Mouse (Mus musculus): Measurements from ENCODE around the gene Fgr. TPM values are rescaled to one million over a fixed set of nuclear protein-coding genes. Genes with fewer than 3 reads are reported as not detected.

The Fgr gene
- polyA plus RNA-seq, 1 experiment from 2014 or later = 0.79 TPM

DNA sequence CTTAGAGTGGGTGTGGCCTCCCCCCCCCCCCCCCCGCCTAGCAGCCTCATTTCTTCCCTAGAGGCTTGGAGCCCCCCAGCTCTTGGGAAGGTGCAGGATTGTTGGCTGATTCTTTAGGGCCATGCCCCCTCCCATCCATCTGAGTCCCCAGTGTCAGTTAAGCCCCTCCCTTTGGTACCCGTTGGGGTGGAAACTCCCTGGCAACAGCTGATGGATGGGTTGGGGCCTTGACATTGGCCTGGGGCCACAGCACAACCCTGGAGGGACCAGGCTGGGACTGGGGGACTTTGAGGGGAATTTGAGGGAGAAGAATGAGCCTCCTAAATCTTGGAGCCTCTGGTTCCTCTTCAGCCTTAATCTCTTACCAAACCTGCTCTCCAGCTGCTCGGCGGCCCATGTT lies 50.5 kb downstream of the Fgr start:
- ATAC-seq (ENCODE audit: low read depth) = no peak
- WGBS = 25% methylated on average over 3 of the region's 4 CpGs
- no peaks in the 10 kb centered on the region for H3K36me3 ChIP-seq (ENCODE audit: control insufficient read depth, insufficient read depth, low read length)
- H3K9me3 ChIP-seq (ENCODE audit: control insufficient read depth, low read length) = no peaks in the 10 kb centered on the region
- H3K4me1 ChIP-seq (replicated peaks; ENCODE audit: control insufficient read depth, insufficient read depth, low read length) = peaks cover 65% of the 10 kb centered on the region
- H3K4me3 ChIP-seq (ENCODE audit: low read length) = no peak overlapping the region
- H3K4me2 ChIP-seq (ENCODE audit: low read depth, low read length) = 0 out of 2 replicates have a peak overlapping the region, but pooled peaks have one; percentile 8
- H3K9ac ChIP-seq (ENCODE audit: low read length) = no peak overlapping the region
- H3K27me3 ChIP-seq (ENCODE audit: control insufficient read depth, insufficient read depth, low read depth, low read length) = no peaks in the 10 kb centered on the region
- peak overlapping the region; percentile 59 for H3K27ac ChIP-seq (ENCODE audit: low read length)

DNA sequence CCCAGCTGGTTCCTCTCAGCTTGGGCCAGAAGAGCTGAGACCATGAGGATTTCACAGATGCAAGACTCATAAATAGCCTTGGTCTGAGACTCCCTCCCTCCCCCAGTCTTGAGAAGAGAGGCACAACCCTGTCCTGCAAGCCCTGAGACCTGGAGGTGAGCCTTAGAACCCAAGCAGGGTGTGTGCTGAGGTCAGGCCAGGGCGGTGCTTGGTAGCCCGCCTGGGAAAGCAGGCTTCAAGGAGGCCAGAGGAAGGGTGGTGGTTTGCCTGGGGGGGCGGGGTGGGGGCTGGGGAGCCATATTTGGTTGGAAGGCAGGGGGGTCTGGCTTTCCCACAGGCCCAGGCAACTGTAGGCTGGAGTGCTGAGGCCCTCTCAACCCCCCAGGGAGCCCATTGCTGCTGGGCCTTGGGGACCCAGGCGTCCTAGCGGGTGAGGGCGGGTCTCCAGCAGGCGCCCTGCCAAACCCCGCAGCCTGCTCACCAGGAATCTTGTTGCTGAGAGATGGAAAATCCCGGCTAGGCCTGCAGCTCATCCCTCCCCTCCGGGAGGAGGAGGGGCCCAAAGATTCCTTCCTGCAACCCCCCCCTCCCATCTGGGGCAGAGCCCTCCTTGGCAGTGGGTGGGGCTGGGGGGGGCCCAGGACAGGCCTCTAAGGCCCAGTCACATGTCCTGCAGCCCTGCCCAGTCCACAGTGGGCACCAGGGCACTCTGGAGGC lies 51.2 kb downstream of the Fgr start:
- no peak overlapping the region for H3K4me3 ChIP-seq (ENCODE audit: low read length)
- no peaks in the 10 kb centered on the region for H3K9me3 ChIP-seq (ENCODE audit: control insufficient read depth, low read length)
- H3K4me2 ChIP-seq (ENCODE audit: low read depth, low read length) = peak overlapping the region; percentile 8
- ATAC-seq (ENCODE audit: low read depth) = peak; percentile 55
- H3K4me1 ChIP-seq (replicated peaks; ENCODE audit: control insufficient read depth, insufficient read depth, low read length) = peaks cover 62% of the 10 kb centered on the region
- 12% methylated on average over 9 of the region's 10 CpGs for WGBS
- peak overlapping the region; percentile 36; the same call in 1 of the 2 replicates for H3K9ac ChIP-seq (ENCODE audit: low read length)
- H3K27ac ChIP-seq (ENCODE audit: low read length) = peak overlapping the region; percentile 59
- no peaks in the 10 kb centered on the region for H3K27me3 ChIP-seq (ENCODE audit: control insufficient read depth, insufficient read depth, low read depth, low read length)
- no peaks in the 10 kb centered on the region for H3K36me3 ChIP-seq (ENCODE audit: control insufficient read depth, insufficient read depth, low read length)

DNA sequence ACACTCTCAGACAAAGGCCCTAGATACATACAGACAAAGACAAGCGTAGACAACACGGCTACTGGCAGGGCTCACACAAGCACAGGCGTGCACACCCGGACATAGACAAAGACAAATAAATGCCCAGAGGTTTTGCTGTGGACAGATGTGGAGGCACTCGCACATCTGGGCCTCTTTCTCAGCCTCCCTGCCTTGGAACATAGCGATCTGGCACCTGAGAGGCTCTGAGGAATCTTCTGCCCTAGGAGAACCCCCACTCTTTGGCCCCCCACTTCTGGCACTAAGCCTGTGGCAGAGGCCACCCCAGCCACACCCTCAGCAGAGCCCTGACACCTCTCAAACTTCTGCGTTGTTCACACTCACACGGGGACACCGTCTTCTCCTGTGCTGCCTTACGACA lies 52.4 kb downstream of the Fgr start:
- no peak overlapping the region for H3K4me2 ChIP-seq (ENCODE audit: low read depth, low read length)
- no peaks in the 10 kb centered on the region for H3K36me3 ChIP-seq (ENCODE audit: control insufficient read depth, insufficient read depth, low read length)
- H3K27me3 ChIP-seq (ENCODE audit: control insufficient read depth, insufficient read depth, low read depth, low read length) = no peaks in the 10 kb centered on the region
- H3K4me1 ChIP-seq (replicated peaks; ENCODE audit: control insufficient read depth, insufficient read depth, low read length) = peaks cover 50% of the 10 kb centered on the region
- no peak for ATAC-seq (ENCODE audit: low read depth)
- 58% methylated on average over 10 of the region's 10 CpGs for WGBS
- no peak overlapping the region for H3K4me3 ChIP-seq (ENCODE audit: low read length)
- H3K9me3 ChIP-seq (ENCODE audit: control insufficient read depth, low read length) = no peaks in the 10 kb centered on the region
- H3K27ac ChIP-seq (ENCODE audit: low read length) = no peak overlapping the region
- no peak overlapping the region for H3K9ac ChIP-seq (ENCODE audit: low read length)

DNA sequence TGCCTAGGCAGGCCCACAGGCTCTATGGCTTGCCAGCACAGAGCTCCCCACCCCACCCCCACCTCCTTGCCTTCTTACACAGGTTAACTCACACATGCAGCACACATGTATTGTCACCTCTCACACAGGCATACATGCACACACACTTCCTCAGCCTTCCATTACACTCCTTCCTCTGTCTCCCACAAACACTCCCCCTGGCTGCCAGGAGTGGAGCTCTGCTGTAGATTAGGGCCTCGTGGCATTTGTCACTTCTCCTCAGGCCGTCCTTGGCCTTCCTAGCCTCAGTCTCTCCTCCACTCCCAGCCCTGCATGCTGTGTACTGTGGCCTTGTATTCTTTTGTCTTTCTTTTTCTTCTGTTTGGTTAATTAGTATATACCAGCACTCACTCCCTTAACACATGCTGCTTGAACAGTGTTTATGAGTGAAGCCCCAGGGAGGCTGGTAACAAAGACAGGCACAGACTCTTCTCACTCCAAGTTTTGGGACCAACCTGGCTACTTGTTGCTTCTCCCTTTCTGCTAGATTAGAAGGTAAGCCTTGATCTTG lies 53.0 kb downstream of the Fgr start:
- H3K36me3 ChIP-seq (ENCODE audit: control insufficient read depth, insufficient read depth, low read length) = no peaks in the 10 kb centered on the region
- no peak overlapping the region for H3K4me2 ChIP-seq (ENCODE audit: low read depth, low read length)
- no peak overlapping the region for H3K4me3 ChIP-seq (ENCODE audit: low read length)
- H3K27me3 ChIP-seq (ENCODE audit: control insufficient read depth, insufficient read depth, low read depth, low read length) = no peaks in the 10 kb centered on the region
- 36% methylated on average over 2 of the region's 2 CpGs for WGBS
- H3K9ac ChIP-seq (ENCODE audit: low read length) = no peak overlapping the region
- peaks cover 44% of the 10 kb centered on the region for H3K4me1 ChIP-seq (replicated peaks; ENCODE audit: control insufficient read depth, insufficient read depth, low read length)
- no peak for ATAC-seq (ENCODE audit: low read depth)
- no peak overlapping the region for H3K27ac ChIP-seq (ENCODE audit: low read length)
- no peaks in the 10 kb centered on the region for H3K9me3 ChIP-seq (ENCODE audit: control insufficient read depth, low read length)

DNA sequence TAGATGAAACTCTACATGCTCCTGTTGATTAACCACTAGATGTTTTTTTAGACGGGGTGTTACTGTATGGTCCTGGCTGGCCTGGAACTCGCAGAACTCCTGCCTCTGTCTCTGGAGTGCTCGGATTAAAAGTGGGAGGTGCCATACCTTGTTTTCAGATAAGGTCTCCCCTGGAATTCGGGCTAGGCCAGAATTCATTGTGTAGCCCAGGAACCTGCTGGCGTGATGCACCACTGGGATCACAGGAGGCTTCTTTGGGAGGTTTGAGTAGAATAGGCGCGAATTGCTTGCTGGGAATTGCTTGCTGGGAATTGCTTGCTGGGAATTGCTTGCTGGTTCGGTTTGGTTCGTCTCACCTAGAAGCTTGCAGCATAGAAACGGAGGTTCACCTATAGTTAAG lies 53.8 kb downstream of the Fgr start:
- no peaks in the 10 kb centered on the region for H3K36me3 ChIP-seq (ENCODE audit: control insufficient read depth, insufficient read depth, low read length)
- 66% methylated on average over 10 of the region's 10 CpGs for WGBS
- H3K27me3 ChIP-seq (ENCODE audit: control insufficient read depth, insufficient read depth, low read depth, low read length) = no peaks in the 10 kb centered on the region
- ATAC-seq (ENCODE audit: low read depth) = no peak
- no peak overlapping the region for H3K4me3 ChIP-seq (ENCODE audit: low read length)
- no peak overlapping the region for H3K27ac ChIP-seq (ENCODE audit: low read length)
- no peaks in the 10 kb centered on the region for H3K9me3 ChIP-seq (ENCODE audit: control insufficient read depth, low read length)
- no peak overlapping the region for H3K4me2 ChIP-seq (ENCODE audit: low read depth, low read length)
- peaks cover 36% of the 10 kb centered on the region for H3K4me1 ChIP-seq (replicated peaks; ENCODE audit: control insufficient read depth, insufficient read depth, low read length)
- no peak overlapping the region for H3K9ac ChIP-seq (ENCODE audit: low read length)

DNA sequence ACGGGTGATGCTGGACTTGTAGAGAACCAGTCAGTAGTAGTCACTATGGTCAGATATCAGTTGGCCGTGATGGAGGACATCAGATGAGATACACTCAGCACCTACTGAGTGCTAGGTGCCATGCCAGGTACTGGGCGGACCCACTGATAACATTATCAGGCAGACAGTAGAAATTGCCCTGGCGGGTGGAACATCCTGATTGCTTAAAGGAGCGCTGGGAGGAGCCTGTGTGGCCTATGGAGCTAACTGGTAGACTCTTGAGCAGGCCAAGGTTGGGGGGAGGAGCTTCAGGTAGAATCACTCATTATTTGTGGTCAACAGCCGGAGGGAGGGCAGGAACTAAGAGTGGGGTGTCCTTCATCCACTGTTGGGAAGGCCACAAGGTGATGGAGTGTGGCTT lies 54.3 kb downstream of the Fgr start:
- no peaks in the 10 kb centered on the region for H3K9me3 ChIP-seq (ENCODE audit: control insufficient read depth, low read length)

DNA sequence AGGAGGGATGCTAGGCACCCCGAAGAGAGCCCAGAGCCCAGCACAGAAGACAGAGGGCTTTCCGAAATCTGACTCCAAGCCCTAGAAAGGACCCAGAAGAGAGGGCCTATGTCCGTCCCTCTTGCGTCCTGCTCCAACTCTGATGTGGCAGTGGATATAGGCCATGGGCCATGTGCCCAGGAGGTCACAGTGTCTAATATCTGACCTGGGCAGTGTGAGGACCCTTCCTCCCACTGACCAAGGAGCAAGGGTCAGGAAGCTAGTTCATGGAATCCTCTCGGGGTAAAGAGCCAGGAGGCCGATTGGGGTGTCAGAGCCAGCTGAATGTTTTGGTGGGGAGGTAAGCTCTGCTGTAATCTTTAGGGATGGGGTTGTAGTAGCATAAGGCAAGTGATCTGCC lies 55.0 kb downstream of the Fgr start:
- 76% methylated on average over 6 of the region's 6 CpGs for WGBS
- H3K9me3 ChIP-seq (ENCODE audit: control insufficient read depth, low read length) = no peaks in the 10 kb centered on the region
- H3K27ac ChIP-seq (ENCODE audit: low read length) = no peak overlapping the region
- no peak overlapping the region for H3K4me2 ChIP-seq (ENCODE audit: low read depth, low read length)
- no peak overlapping the region for H3K4me3 ChIP-seq (ENCODE audit: low read length)
- no peak overlapping the region for H3K9ac ChIP-seq (ENCODE audit: low read length)
- no peaks in the 10 kb centered on the region for H3K36me3 ChIP-seq (ENCODE audit: control insufficient read depth, insufficient read depth, low read length)
- H3K27me3 ChIP-seq (ENCODE audit: control insufficient read depth, insufficient read depth, low read depth, low read length) = no peaks in the 10 kb centered on the region
- peaks cover 24% of the 10 kb centered on the region for H3K4me1 ChIP-seq (replicated peaks; ENCODE audit: control insufficient read depth, insufficient read depth, low read length)
- ATAC-seq (ENCODE audit: low read depth) = no peak

More for the DNA sequence above, 54.3 kb downstream of the Fgr start:
- no peak overlapping the region for H3K9ac ChIP-seq (ENCODE audit: low read length)
- no peaks in the 10 kb centered on the region for H3K27me3 ChIP-seq (ENCODE audit: control insufficient read depth, insufficient read depth, low read depth, low read length)
- WGBS = 83% methylated on average over 6 of the region's 6 CpGs
- H3K4me3 ChIP-seq (ENCODE audit: low read length) = no peak overlapping the region
- peaks cover 31% of the 10 kb centered on the region for H3K4me1 ChIP-seq (replicated peaks; ENCODE audit: control insufficient read depth, insufficient read depth, low read length)
- no peak overlapping the region for H3K27ac ChIP-seq (ENCODE audit: low read length)
- no peak overlapping the region for H3K4me2 ChIP-seq (ENCODE audit: low read depth, low read length)
- no peak for ATAC-seq (ENCODE audit: low read depth)
- no peaks in the 10 kb centered on the region for H3K36me3 ChIP-seq (ENCODE audit: control insufficient read depth, insufficient read depth, low read length)

DNA sequence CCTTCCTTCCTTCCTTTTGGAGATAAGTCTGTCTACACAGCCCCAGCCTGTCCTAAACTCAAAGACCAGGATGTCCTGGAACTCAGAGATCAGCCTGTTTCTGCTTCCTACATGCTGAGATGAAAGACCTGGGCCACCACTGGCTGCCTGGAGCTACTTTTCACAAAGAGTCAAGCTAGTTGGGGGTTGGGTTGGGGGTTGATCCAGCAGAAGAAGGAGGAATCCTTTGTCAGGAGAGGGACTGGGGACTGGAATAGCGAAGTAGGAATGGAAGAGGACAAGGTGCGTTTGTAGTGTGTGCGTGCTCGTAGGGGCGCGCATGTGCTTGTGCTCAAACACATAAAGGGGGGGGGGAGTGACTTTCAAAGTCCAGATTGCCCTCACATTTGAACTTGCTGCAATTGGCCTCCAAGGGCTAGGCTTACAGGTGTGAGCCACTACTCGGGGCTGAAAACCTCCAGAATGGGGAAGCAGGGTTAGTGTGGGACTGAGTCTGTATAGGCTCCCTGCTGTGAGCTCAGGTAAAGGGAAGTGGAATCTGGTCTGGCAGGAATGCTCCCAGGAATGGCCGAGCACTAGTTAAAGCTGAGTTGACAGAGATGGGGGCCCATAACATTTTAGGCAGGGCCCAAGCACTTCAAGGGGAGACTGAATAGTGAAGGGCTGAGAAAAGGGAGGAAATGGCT lies 58.7 kb downstream of the Fgr start:
- no peak overlapping the region for H3K4me2 ChIP-seq (ENCODE audit: low read depth, low read length)
- no peaks in the 10 kb centered on the region for H3K27me3 ChIP-seq (ENCODE audit: control insufficient read depth, insufficient read depth, low read depth, low read length)
- H3K4me1 ChIP-seq (replicated peaks; ENCODE audit: control insufficient read depth, insufficient read depth, low read length) = peaks cover 9% of the 10 kb centered on the region
- 78% methylated on average over 8 of the region's 8 CpGs for WGBS
- no peak overlapping the region for H3K4me3 ChIP-seq (ENCODE audit: low read length)
- no peaks in the 10 kb centered on the region for H3K9me3 ChIP-seq (ENCODE audit: control insufficient read depth, low read length)
- no peak for ATAC-seq (ENCODE audit: low read depth)
- no peak overlapping the region for H3K9ac ChIP-seq (ENCODE audit: low read length)
- H3K27ac ChIP-seq (ENCODE audit: low read length) = no peak overlapping the region
- no peaks in the 10 kb centered on the region for H3K36me3 ChIP-seq (ENCODE audit: control insufficient read depth, insufficient read depth, low read length)

DNA sequence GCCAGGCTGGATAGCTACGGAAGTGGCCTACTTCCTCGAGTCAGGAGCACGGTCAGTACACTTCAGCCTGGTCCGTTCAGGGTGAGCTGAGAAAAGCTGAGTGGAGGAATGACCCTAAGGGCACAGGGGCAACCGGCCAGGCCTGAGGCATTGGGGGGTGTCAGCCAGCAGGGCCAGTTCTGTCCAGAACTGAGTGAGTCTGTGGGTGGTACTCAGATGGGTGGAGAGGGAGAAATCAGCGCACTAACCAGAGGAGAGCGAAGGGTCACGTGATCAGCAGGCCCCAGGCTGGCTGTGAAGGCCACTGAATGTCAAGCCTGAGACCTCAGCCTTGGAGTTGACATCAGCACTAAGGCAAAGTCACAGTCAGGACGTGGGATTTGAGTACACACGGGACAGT lies 60.6 kb downstream of the Fgr start:
- no peaks in the 10 kb centered on the region for H3K27me3 ChIP-seq (ENCODE audit: control insufficient read depth, insufficient read depth, low read depth, low read length)
- H3K4me1 ChIP-seq (replicated peaks; ENCODE audit: control insufficient read depth, insufficient read depth, low read length) = peaks cover 18% of the 10 kb centered on the region
- H3K4me2 ChIP-seq (ENCODE audit: low read depth, low read length) = no peak overlapping the region
- H3K4me3 ChIP-seq (ENCODE audit: low read length) = no peak overlapping the region
- no peaks in the 10 kb centered on the region for H3K9me3 ChIP-seq (ENCODE audit: control insufficient read depth, low read length)
- no peak overlapping the region for H3K9ac ChIP-seq (ENCODE audit: low read length)
- no peaks in the 10 kb centered on the region for H3K36me3 ChIP-seq (ENCODE audit: control insufficient read depth, insufficient read depth, low read length)
- no peak overlapping the region for H3K27ac ChIP-seq (ENCODE audit: low read length)
- 65% methylated on average over 10 of the region's 10 CpGs for WGBS
- ATAC-seq (ENCODE audit: low read depth) = no peak
